Mouse (Mus musculus) ovary, postnatal 10 days (tissue): Measurements from ENCODE around the gene Gm13119.
"Not testable (repeated sequence)": the region's sequence is repeated elsewhere in the genome, so short reads cannot be mapped to it uniquely, and the experiment has no call there.

ENCODE experiments used
- DNase-seq: peaks from one replicate; pipeline ENCODE4 v3.0.0; 2022; ENCODE audit warnings: low spot score

Gene Gm13119

GRCm38 (mm10) chr4:144357642-144358041 is at the start of gene Gm13119:
Gene Gm13119 (plus strand): TSS chr4:144357942.
- not testable (repeated sequence) for DNase-seq

DNA sequence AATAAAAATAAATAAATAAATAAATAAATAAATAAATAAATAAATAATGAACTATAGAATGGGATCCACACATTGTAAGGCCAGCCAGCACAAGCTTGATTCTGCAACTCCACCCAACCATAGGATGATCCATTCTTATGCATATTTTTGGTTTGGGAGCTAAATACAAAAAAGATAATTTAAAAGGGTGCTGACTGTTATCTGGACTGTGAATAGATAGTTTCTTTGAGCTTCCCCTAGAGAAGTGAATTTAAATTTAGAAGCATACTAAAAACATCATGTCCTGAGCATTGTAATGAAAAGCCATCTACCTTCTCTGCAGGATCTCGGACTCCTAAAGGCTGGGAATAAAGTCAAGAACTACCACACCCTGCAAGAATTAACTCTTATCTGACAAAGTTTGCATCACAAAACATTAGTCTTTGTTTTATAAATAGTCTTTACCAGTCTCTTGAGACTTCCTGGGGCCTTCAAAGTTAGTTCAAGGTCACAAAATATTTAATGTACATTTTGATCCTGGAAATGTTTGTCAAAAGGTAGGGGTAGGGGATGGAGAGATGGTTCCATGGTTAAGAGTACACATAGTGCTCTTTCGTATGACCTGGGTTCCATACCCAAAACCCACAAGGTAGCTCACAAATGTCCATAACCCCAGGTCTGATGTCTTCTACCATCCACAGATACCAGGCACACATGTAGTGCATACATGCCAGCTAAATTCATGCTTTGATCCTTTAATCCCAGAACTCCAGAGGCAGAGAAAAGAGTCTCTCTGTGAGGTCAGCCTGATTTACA is 44.9 kb upstream of the Gm13119 start:
- DNase-seq: not testable (repeated sequence)

- DNase-seq: not testable (repeated sequence)
Measured at GRCm38 (mm10) chr4:144329949-144330348, 27.8 kb upstream of the Gm13119 start, which contains the start of gene Gm13128. Gene Gm13128 (plus strand): TSS chr4:144330249.

DNA sequence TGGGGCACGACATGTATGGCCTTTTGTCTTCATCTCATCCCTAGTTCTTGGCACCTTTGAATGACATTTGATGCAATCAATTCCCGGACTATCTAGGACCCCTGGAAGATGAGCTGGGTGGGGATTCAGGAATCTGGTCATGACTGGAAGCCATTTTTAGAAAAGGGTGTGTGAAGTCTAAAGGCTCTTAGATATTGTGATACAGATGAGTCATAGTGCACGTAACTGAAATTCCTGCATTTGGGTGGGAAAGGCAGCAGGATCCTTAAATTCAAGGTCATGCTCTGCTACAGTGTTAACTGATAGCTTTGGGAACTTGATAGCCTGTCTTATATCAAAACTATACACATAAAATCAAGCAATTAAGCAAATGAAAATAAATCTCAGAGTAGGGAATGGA is 21.9 kb upstream of the Gm13119 start:
- not testable (repeated sequence) for DNase-seq

DNA sequence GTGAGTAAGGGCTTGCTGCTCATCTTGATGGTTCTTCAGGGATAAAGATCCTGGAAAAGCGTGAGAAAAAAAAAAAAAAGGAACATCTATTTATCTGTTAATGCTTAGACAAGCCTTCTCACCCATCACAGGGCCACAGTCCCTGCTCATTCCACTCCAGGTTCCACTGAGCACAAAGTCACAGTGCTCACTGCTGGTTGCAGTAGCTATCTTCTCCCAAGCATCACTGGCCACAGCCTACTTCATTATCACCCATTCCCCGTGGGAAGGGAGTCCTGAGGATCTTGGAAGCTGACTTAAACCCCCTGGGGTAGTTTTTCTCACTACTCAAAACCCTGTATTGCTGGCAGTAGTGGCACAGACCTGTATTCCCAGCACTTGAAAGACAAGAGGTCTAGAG is 20.2 kb downstream of the Gm13119 start, which contains the start of gene Pramef20:
Gene Pramef20, minus strand, starts transcription at position 23 of the 400 bp plus-strand sequence.
- DNase-seq: no peak

DNA sequence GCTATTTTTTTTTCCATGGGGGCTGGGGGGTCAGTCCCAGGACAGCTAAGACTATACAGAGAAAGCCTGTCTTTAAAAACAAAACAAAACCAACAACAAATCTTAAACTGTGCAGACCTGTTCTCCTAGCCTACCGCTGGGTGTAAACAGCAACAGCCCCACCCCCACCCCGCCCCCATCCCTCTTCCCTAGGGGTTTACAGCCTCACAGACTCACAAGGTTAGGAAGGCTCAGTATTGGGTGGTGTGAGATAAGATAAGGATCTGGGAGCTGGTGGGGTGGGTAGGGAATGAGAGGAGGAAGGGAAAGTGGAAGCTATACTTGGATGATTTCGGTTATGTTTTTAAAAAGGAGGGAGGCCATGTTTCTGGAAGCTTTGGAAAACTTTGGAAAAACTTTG is 38.6 kb downstream of the Gm13119 start:
- DNase-seq: no peak

DNA sequence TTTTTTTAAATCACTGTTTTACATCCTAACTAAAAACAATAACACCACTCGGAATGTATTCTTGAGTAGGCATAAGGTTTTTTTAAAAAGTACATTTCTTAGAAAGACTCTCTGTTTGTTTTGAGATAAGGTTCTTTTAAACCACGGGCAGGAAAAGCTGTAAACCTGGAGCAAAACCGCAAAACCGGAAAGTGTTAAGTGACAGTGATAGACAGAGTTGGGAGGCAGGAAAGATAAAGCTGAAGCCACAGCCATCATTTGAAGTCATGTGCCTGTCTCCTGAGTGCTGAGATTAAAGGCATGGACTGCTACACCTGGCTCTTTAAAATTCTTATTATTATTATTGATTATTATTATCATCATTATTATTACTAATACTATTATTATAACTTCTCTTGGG is 45.0 kb downstream of the Gm13119 start:
- DNase-seq: no peak

DNA sequence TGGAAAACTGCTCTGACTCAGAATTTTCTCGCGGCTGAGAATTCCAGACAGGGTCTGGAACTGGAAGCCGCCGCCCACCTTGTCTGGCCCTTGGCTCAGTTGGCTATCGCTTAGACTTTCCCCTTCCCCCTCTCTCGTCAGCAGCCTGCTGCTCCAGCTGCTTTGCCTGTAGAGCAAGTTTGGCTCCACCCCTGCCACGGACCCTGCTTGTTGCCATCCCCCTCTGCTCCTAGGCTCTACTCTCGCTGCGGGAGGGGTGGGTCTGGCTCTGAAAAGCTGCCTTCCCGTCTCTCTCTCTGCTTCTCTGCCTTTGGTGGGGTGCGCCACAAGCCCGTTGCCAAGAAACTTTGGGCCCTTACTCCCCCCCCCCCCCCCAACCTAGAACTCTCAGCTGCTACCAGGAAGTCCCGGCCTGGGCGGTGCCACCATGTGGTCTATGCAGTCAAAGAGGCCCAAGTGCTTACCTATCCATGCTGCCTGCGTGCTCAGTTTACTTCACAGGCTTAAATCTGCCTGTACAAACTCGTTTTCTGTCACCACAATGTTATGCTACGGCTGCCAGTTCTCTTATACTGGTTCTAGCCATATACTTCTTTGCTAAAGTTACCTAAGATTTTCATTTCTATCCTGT is 46.8 kb downstream of the Gm13119 start:
- no peak for DNase-seq

DNA sequence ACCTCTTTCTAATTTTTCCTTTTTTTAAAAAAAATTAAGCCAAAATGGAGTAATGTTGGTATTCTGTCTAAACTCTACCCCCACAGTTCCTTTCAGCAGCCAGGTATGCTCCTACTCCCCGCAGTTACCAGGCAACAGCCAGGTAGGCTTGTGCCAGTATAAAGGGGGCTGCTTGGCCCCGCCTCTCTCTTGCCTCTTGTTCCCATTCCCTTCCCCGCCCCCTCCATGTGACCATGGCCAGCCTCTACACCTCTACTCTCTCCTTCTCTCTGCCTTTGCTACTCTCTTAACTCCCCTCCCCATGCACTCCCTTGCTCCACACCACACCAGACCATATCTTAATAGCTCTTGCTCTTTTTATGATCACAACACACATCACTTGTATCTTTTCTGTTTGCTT is 48.5 kb downstream of the Gm13119 start:
- DNase-seq: no peak

DNA sequence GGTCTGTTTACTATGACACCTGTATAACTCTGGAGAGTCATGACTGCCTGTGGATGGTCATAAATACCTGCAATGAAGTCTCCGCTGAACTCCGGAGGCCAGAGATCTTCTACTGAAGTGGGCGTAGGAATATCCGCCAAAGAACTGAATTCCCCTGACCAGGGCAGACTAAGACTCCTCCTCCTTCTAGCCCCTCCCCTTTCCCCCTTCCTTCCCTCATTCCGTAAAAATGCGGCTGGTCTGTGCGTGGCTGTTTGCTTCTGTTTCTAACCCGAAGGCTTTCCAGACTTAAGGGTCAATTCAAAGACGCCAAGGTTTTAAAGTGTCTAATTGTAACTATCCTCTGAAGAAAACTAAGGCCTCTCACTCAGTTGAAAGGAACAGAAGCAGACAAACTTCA is 50.5 kb downstream of the Gm13119 start, which contains the start of gene Pramef12:
Gene Pramef12, minus strand, starts transcription at position 175 of the 400 bp plus-strand sequence.
- no peak for DNase-seq
